Mouse (Mus musculus) E14TG2a.4 (cell line): ENCODE measurements around the gene Ctrl.

Experiments used
- CTCF ChIP-seq: conservative IDR thresholded peaks from 2 replicates; pipeline ENCODE4 v1.5.1; 2014; ENCODE audit warnings: low read length
- POU5F1 ChIP-seq: IDR thresholded peaks from 2 replicates; pipeline ENCODE4 v1.6.1; 2014; ENCODE audit warnings: low read length, borderline replicate concordance

DNA sequence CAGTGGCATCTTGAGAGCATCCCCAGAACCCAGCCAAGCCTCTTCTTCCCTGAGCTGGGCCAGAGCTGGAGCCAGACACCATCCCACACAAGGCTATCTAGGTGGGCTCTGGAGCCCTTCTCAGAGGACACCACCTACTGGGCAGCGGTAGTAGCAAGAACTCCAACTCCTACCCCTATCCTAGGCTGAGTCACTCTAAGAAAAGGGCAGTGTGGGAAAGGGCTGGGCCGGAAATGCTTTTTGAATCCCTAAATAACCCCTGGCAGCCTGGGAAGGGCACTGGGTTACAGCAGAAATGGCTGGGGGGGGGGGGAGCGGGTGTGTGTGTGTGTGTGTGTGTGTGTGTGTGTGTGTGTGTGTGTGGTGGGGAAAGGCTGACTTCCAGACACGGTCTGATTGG lies 24.2 kb upstream of the Ctrl start:
- TF ChIP-seq CTCF: no peak
- no peak for TF ChIP-seq POU5F1
